Mouse (Mus musculus) intestine, embryonic 14.5 days (tissue): ENCODE data around the gene Cep170. TPM values are rescaled to one million over a fixed set of nuclear protein-coding genes. Genes with fewer than 3 reads are reported as not detected.

Experiments used
- ATAC-seq: fragments of 200-750 bp; cut with Nextera tagmentation; replicated peaks from 2 replicates; pipeline ENCODE4 v1.8.0; 2017; ENCODE audit warnings: low read depth, moderate number of reproducible peaks, moderate TSS enrichment, moderate library complexity; ENCODE audit not compliant: low FRiP score, low TSS enrichment
- DNase-seq: peaks from one replicate; pipeline ENCODE4 v3.0.0-alpha.2; 2018; ENCODE audit warnings: low spot score
- H3K27ac ChIP-seq: fragments of 300-500 bp; sonication (generic); 2 replicates; pipeline ENCODE4 v1.5.1; 2014; ENCODE audit warnings: low read depth, mild to moderate bottlenecking, control low read depth
- H3K27me3 ChIP-seq: fragments of 300-500 bp; sonication (generic); replicated peaks from 2 replicates; pipeline ENCODE4 v1.6.1; 2014; ENCODE audit warnings: low read length, control low read depth; ENCODE audit not compliant: control insufficient read depth, insufficient read depth
- H3K36me3 ChIP-seq: fragments of 300-500 bp; sonication (generic); 2 replicates; pipeline ENCODE4 v1.6.1; 2014; ENCODE audit warnings: low read length, control low read depth; ENCODE audit not compliant: control insufficient read depth, insufficient read depth
- H3K4me1 ChIP-seq: fragments of 300-500 bp; sonication (generic); replicated peaks from 2 replicates; pipeline ENCODE4 v1.6.1; 2014; ENCODE audit warnings: low read length, control low read depth, mixed read lengths; ENCODE audit not compliant: control insufficient read depth, insufficient read depth
- H3K4me2 ChIP-seq: fragments of 300-500 bp; sonication (generic); 2 replicates; pipeline ENCODE4 v1.6.1; 2014; ENCODE audit warnings: low read length
- H3K4me3 ChIP-seq: fragments of 300-500 bp; sonication (generic); 2 replicates; pipeline ENCODE4 v1.5.1; 2014; ENCODE audit warnings: low read depth, low read length, control low read depth, mixed read lengths
- H3K9ac ChIP-seq: fragments of 300-500 bp; sonication (generic); 2 replicates; pipeline ENCODE4 v1.6.1; 2014; ENCODE audit warnings: mild to moderate bottlenecking, low read length
- H3K9me3 ChIP-seq: fragments of 300-500 bp; sonication (generic); 2 replicates; pipeline ENCODE4 v1.6.1; 2016; ENCODE audit warnings: low read length, control low read depth; ENCODE audit not compliant: control insufficient read depth
- WGBS: fragments of 180-500 bp; shearing (Covaris S2); extraction: QIAGEN DNeasy Blood & Tissue Kit; methylation state at CpG from one replicate; pipeline ENCODE4 v1.1.7; 2014; 5-methylcytosine and 5-hydroxymethylcytosine counted together
- polyA plus RNA-seq: library from polyadenylated mRNA; unstranded; fragments of >200 nt; fragmentation: Nextera tagmentation; extraction: Ambion mirVana; gene quantifications from 2 replicates; pipeline ENCODE4 v1.2.1, GENCODE M21; 2014

Cep170 gene
- polyA plus RNA-seq, 1 experiment from 2014 or later, result 23.5 TPM

GRCm38 (mm10) chr1:176810161-176810560 lies 3.7 kb downstream of the Cep170 start:
- Histone ChIP-seq H3K27ac (no peak overlapping the region), H3K27me3 (no peaks in the 10 kb centered on the region), H3K4me3 (no peak overlapping the region), H3K4me1 (peaks cover 6% of the 10 kb centered on the region), H3K36me3 (no peaks in the 10 kb centered on the region), H3K4me2 (no peak overlapping the region), H3K9ac (no peak overlapping the region), H3K9me3 (no peaks in the 10 kb centered on the region)
- ATAC-seq (no peak), DNase-seq (no peak)

- 7% methylated on average over 2 of the region's 2 CpGs for WGBS
- Histone ChIP-seq H3K4me1 (peaks cover 4% of the 10 kb centered on the region; the same call in 1 of the 2 replicates), H3K27me3 (no peaks in the 10 kb centered on the region), H3K4me2 (peak overlapping the region; percentile 20; the same call in 1 of the 2 replicates), H3K4me3 (no peak overlapping the region), H3K36me3 (no peaks in the 10 kb centered on the region; the same call in 1 of the 2 replicates), H3K27ac (no peak overlapping the region; the same call in 1 of the 2 replicates), H3K9me3 (no peaks in the 10 kb centered on the region), H3K9ac (no peak overlapping the region)
- DNase-seq (peak; percentile 80), ATAC-seq (no peak; the same call in 1 of the 2 replicates)
These were observed 13.0 kb downstream of the Cep170 start for GRCm38 (mm10) chr1:176800728-176801365.

GRCm38 (mm10) chr1:176798673-176799072 lies 15.2 kb downstream of the Cep170 start:
- H3K27me3 ChIP-seq, result no peaks in the 10 kb centered on the region
- H3K4me2 ChIP-seq, result no peak overlapping the region
- no peak overlapping the region for H3K4me3 ChIP-seq
- ATAC-seq, result no peak
- H3K4me1 ChIP-seq, result peaks cover 4% of the 10 kb centered on the region; the same call in 1 of the 2 replicates
- no peak overlapping the region for H3K9ac ChIP-seq
- no peaks in the 10 kb centered on the region for H3K9me3 ChIP-seq
- no peak overlapping the region for H3K27ac ChIP-seq
- no peaks in the 10 kb centered on the region; the same call in 1 of the 2 replicates for H3K36me3 ChIP-seq
- DNase-seq, result no peak

GRCm38 (mm10) chr1:176792175-176792574 lies 21.7 kb downstream of the Cep170 start:
- H3K27me3 ChIP-seq, result no peaks in the 10 kb centered on the region
- H3K36me3 ChIP-seq, result peaks cover 28% of the 10 kb centered on the region
- DNase-seq (no peak), ATAC-seq (no peak)
- 91% methylated on average over 1 of the region's 1 CpGs for WGBS
- no peak overlapping the region for H3K9ac ChIP-seq
- H3K27ac ChIP-seq, result no peak overlapping the region
- no peak overlapping the region for H3K4me3 ChIP-seq
- H3K4me1 ChIP-seq, result no peaks in the 10 kb centered on the region
- H3K4me2 ChIP-seq, result no peak overlapping the region
- H3K9me3 ChIP-seq, result no peaks in the 10 kb centered on the region

GRCm38 (mm10) chr1:176789326-176789725 lies 24.5 kb downstream of the Cep170 start:
- no peak for DNase-seq
- 84% methylated on average over 7 of the region's 7 CpGs for WGBS
- H3K4me2 ChIP-seq, result no peak overlapping the region

GRCm38 (mm10) chr1:176774533-176774932 lies 39.3 kb downstream of the Cep170 start:
- H3K9me3 ChIP-seq, result no peaks in the 10 kb centered on the region
- H3K4me1 ChIP-seq, result no peaks in the 10 kb centered on the region
- no peak overlapping the region for H3K4me3 ChIP-seq
- H3K27me3 ChIP-seq, result no peaks in the 10 kb centered on the region
- WGBS, result 93% methylated on average over 4 of the region's 4 CpGs
- no peak overlapping the region for H3K4me2 ChIP-seq
- no peak for ATAC-seq
- peaks cover 42% of the 10 kb centered on the region for H3K36me3 ChIP-seq
- no peak overlapping the region for H3K9ac ChIP-seq
- no peak for DNase-seq
- no peak overlapping the region for H3K27ac ChIP-seq

More at GRCm38 (mm10) chr1:176789326-176789725, 24.5 kb downstream of the Cep170 start:
- Histone ChIP-seq H3K27me3 (no peaks in the 10 kb centered on the region), H3K36me3 (peaks cover 34% of the 10 kb centered on the region), H3K4me3 (no peak overlapping the region), H3K27ac (no peak overlapping the region), H3K9me3 (no peaks in the 10 kb centered on the region), H3K9ac (no peak overlapping the region), H3K4me1 (no peaks in the 10 kb centered on the region)
- ATAC-seq, result no peak

GRCm38 (mm10) chr1:176762295-176762694 lies 51.6 kb downstream of the Cep170 start:
- H3K4me2 ChIP-seq, result no peak overlapping the region
- 83% methylated on average over 2 of the region's 2 CpGs for WGBS
- H3K9me3 ChIP-seq, result no peaks in the 10 kb centered on the region
- no peaks in the 10 kb centered on the region for H3K27me3 ChIP-seq
- no peak overlapping the region for H3K27ac ChIP-seq
- H3K9ac ChIP-seq, result no peak overlapping the region
- H3K36me3 ChIP-seq, result peaks cover 38% of the 10 kb centered on the region
- H3K4me3 ChIP-seq, result no peak overlapping the region
- no peaks in the 10 kb centered on the region for H3K4me1 ChIP-seq
- ATAC-seq, result no peak
- no peak for DNase-seq

- Histone ChIP-seq H3K27me3 (no peaks in the 10 kb centered on the region), H3K4me1 (no peaks in the 10 kb centered on the region), H3K36me3 (peaks cover 49% of the 10 kb centered on the region), H3K27ac (no peak overlapping the region), H3K9me3 (no peaks in the 10 kb centered on the region), H3K9ac (no peak overlapping the region), H3K4me2 (no peak overlapping the region), H3K4me3 (no peak overlapping the region)
- ATAC-seq, result no peak
- no peak for DNase-seq
- WGBS, result 97% methylated on average over 1 of the region's 1 CpGs
These were observed 53.2 kb downstream of the Cep170 start for GRCm38 (mm10) chr1:176760673-176761072.

GRCm38 (mm10) chr1:176755586-176755985 lies 58.3 kb downstream of the Cep170 start:
- Histone ChIP-seq H3K4me3 (no peak overlapping the region), H3K4me1 (no peaks in the 10 kb centered on the region), H3K36me3 (peaks cover 50% of the 10 kb centered on the region), H3K27ac (no peak overlapping the region), H3K4me2 (no peak overlapping the region), H3K9me3 (no peaks in the 10 kb centered on the region), H3K27me3 (no peaks in the 10 kb centered on the region), H3K9ac (no peak overlapping the region)
- no peak for ATAC-seq
- 81% methylated on average over 9 of the region's 9 CpGs for WGBS
- no peak for DNase-seq
